Mouse (Mus musculus) myocyte (in vitro differentiated cells): ENCODE measurements around the gene B4galt1. TPM values are rescaled to one million over a fixed set of nuclear protein-coding genes. Genes with fewer than 3 reads are reported as not detected.

Experiments used
- H3K27me3 ChIP-seq: one replicate; pipeline ENCODE4 v1.6.1; 2011; ENCODE audit not compliant: control insufficient read depth, insufficient read depth, insufficient read length
- H3K36me3 ChIP-seq: one replicate; pipeline ENCODE4 v1.6.1; 2011; ENCODE audit not compliant: control insufficient read depth, insufficient read depth
- H3K4me2 ChIP-seq: one replicate; pipeline ENCODE4 v1.6.1; 2011; ENCODE audit warnings: low read depth, control low read depth
- H3K4me3 ChIP-seq: one replicate; pipeline ENCODE4 v1.5.1; 2011; ENCODE audit warnings: mild to moderate bottlenecking, control low read depth, moderate library complexity
- H3K79me2 ChIP-seq: one replicate; pipeline ENCODE4 v1.6.1; 2011; ENCODE audit not compliant: control insufficient read depth, insufficient read depth
- H3ac ChIP-seq: one replicate; pipeline ENCODE4 v1.6.1; 2011; ENCODE audit not compliant: control insufficient read depth, insufficient read length
- CEBPB ChIP-seq: IDR thresholded peaks from 2 replicates; pipeline ENCODE4 v1.6.1; 2011; ENCODE audit warnings: mild to moderate bottlenecking, moderate library complexity; ENCODE audit not compliant: poor library complexity, insufficient read depth, severe bottlenecking
- E2F4 ChIP-seq: IDR thresholded peaks from one replicate; pipeline ENCODE4 v1.6.1; 2011; ENCODE audit warnings: mild to moderate bottlenecking, control low read depth, moderate library complexity; ENCODE audit not compliant: insufficient read depth
- MAX ChIP-seq: IDR thresholded peaks from one replicate; pipeline ENCODE4 v1.6.1; 2011; ENCODE audit warnings: low read depth, mild to moderate bottlenecking, control low read depth
- MYOD1 ChIP-seq, 3 experiments: IDR thresholded peaks; one replicate each; pipeline ENCODE4 v1.6.1; 2011; ENCODE audit warnings: control low read depth in 2 of 3, low read depth in 2 of 3, mild to moderate bottlenecking in 2 of 3, moderate library complexity in 1 of 3; ENCODE audit not compliant: insufficient read length in 2 of 3, control insufficient read depth in 1 of 3
- MYOG ChIP-seq, 3 experiments: IDR thresholded peaks; one replicate each; pipeline ENCODE4 v1.6.1; 2011; ENCODE audit warnings: control low read depth in 2 of 3, low read depth in 2 of 3, mild to moderate bottlenecking in 2 of 3; ENCODE audit not compliant: insufficient read length in 2 of 3, control insufficient read depth in 1 of 3, insufficient read depth in 1 of 3
- POLR2A ChIP-seq: IDR thresholded peaks from one replicate; pipeline ENCODE4 v1.6.1; 2011; ENCODE audit warnings: low read depth, mild to moderate bottlenecking, control low read depth, moderate library complexity; ENCODE audit not compliant: insufficient read length
- POLR2AphosphoS2 ChIP-seq: IDR thresholded peaks from one replicate; pipeline ENCODE4 v1.6.1; 2011; ENCODE audit warnings: low read depth, control low read depth; ENCODE audit not compliant: insufficient read length
- REST ChIP-seq: IDR thresholded peaks from one replicate; pipeline ENCODE4 v1.6.1; 2011; ENCODE audit warnings: mild to moderate bottlenecking, control low read depth, moderate library complexity; ENCODE audit not compliant: insufficient read depth, insufficient read length
- SRF ChIP-seq: IDR thresholded peaks from one replicate; pipeline ENCODE4 v1.6.1; 2011; ENCODE audit warnings: low read depth; ENCODE audit not compliant: control insufficient read depth, insufficient read length
- TCF12 ChIP-seq: IDR thresholded peaks from one replicate; pipeline ENCODE4 v1.6.1; 2011; ENCODE audit warnings: mild to moderate bottlenecking, control low read depth; ENCODE audit not compliant: poor library complexity, insufficient read depth, severe bottlenecking
- TCF3 ChIP-seq: IDR thresholded peaks from one replicate; pipeline ENCODE4 v1.6.1; 2011; ENCODE audit warnings: low read depth, control low read depth; ENCODE audit not compliant: insufficient read length
- USF1 ChIP-seq: IDR thresholded peaks from one replicate; pipeline ENCODE4 v1.6.1; 2011; ENCODE audit warnings: low read depth, mild to moderate bottlenecking, control low read depth, moderate library complexity
- polyA plus RNA-seq: library from polyadenylated mRNA; unstranded; fragments of >200 nt; fragmentation: generic; extraction: Trizol; gene quantifications from one replicate; pipeline ENCODE4 v1.2.1, GENCODE M21; 2012; ENCODE audit warnings: missing spikeins

Gene B4galt1
- polyA plus RNA-seq, 1 experiment: 37.7 TPM

DNA sequence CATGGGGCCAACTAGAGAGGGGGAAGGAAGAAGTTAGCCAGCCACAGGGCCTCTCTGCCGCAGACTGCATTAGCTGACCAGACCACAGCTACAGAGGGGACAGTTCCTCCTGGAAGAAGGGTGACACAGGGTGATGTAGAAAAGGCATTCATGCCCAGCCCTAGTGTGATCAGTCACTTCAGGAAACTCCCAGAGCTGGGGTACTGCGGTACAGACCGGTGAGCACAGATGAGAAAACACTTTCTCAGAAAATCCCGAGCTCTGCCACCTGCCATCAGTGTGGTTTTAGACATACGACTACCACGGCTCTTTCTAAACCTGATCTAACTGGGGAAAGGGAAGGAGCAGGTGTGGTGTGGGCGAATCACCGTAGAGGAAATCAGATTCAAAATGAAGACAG is 30.1 kb downstream of the B4galt1 start:
- Histone ChIP-seq H3K79me2 (peaks cover 52% of the 10 kb centered on the region), H3ac (no peak overlapping the region), H3K4me2 (no peak overlapping the region), H3K4me3 (no peak overlapping the region), H3K36me3 (peaks cover 13% of the 10 kb centered on the region), H3K27me3 (no peaks in the 10 kb centered on the region)
- TF ChIP-seq SRF: no peak
- TF ChIP-seq REST: no peak
- no peak for TF ChIP-seq TCF3
- TF ChIP-seq MYOG (IDR thresholded peaks at IDR 0.05; ENCODE audit: control insufficient read depth in 1 of 3, insufficient read depth in 1 of 3, insufficient read length in 2 of 3, low read depth in 2 of 3): peak in 1 of 3 experiments; percentile 19
- peak in 2 of 3 experiments; percentile 23 to 40 for TF ChIP-seq MYOD1 (IDR thresholded peaks at IDR 0.05; ENCODE audit: control insufficient read depth in 1 of 3, insufficient read length in 2 of 3, low read depth in 2 of 3)
- TF ChIP-seq E2F4: no peak
- TF ChIP-seq POLR2AphosphoS2: no peak
- TF ChIP-seq MAX: no peak

DNA sequence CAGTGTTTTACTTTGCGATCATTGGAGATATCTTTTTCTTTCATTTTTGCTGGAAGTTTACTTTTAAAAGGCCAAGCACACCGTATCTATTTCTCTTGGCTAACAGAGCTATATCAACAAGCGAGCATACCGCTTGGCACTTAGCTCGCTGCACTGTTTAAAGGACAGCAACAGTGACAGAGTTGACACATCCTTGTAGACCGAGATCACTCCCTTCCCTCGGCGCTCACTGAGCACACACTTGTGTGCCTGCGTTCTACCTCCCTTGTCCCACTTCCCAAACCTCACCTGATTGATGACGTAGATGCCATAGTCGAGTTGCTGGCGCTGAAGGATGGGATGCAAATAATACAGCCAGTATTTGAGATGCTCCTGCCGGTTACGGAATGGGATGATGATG is 30.7 kb downstream of the B4galt1 start:
- no peaks in the 10 kb centered on the region for H3K27me3 ChIP-seq
- peaks cover 52% of the 10 kb centered on the region for H3K79me2 ChIP-seq
- no peak overlapping the region for H3K4me3 ChIP-seq
- peaks cover 13% of the 10 kb centered on the region for H3K36me3 ChIP-seq
- H3K4me2 ChIP-seq: no peak overlapping the region
- TF ChIP-seq CEBPB: no peak
- TF ChIP-seq MYOG (IDR thresholded peaks at IDR 0.05; ENCODE audit: control insufficient read depth in 1 of 3, insufficient read depth in 1 of 3, insufficient read length in 2 of 3, low read depth in 2 of 3): no peak
- H3ac ChIP-seq: no peak overlapping the region

DNA sequence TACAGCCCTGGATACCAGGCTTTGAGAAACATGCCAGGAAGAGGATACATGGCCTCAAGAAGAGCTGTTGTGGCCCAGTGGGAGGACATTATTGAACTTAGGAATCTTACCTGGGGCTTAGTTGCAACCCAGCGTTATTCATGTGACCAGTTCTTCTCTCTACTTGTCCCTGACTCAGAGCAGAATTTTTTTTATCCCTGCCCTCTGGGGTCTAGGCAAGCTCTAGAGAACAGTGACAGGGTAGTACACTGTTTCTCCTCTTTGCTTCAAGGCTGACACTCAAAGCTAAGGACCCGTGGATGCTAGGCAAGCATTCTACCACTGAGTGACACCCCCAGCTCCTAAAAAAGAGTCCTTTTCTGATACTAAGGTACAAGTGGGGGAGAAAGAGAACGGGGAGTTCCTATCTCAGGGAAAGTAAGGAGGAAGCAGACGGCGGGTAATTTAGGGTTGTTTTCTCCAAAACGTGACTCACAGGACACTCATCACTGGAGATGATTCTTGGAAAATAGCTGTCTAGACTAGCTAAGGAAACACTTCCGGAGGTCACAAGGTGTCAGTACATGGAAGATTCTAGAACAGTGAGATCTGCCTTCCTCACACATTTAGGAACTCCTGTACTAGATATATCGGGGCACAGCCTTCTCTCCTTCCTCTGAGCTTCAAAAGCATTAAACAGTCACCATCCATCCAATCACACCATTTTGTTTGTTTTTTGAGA is 32.3 kb downstream of the B4galt1 start:
- H3K4me3 ChIP-seq: no peak overlapping the region
- H3K79me2 ChIP-seq: peaks cover 45% of the 10 kb centered on the region
- TF ChIP-seq MYOD1 (IDR thresholded peaks at IDR 0.05; ENCODE audit: control insufficient read depth in 1 of 3, insufficient read length in 2 of 3, low read depth in 2 of 3) (no peak), TCF12 (no peak), CEBPB (no peak), TCF3 (no peak), POLR2A (no peak), POLR2AphosphoS2 (no peak), USF1 (no peak), REST (no peak), SRF (no peak), MAX (no peak), E2F4 (no peak), MYOG (IDR thresholded peaks at IDR 0.05; ENCODE audit: control insufficient read depth in 1 of 3, insufficient read depth in 1 of 3, insufficient read length in 2 of 3, low read depth in 2 of 3) (no peak)
- peak overlapping the region; percentile 28 for H3K4me2 ChIP-seq
- H3K27me3 ChIP-seq: no peaks in the 10 kb centered on the region
- peaks cover 13% of the 10 kb centered on the region for H3K36me3 ChIP-seq
- H3ac ChIP-seq: no peak overlapping the region

DNA sequence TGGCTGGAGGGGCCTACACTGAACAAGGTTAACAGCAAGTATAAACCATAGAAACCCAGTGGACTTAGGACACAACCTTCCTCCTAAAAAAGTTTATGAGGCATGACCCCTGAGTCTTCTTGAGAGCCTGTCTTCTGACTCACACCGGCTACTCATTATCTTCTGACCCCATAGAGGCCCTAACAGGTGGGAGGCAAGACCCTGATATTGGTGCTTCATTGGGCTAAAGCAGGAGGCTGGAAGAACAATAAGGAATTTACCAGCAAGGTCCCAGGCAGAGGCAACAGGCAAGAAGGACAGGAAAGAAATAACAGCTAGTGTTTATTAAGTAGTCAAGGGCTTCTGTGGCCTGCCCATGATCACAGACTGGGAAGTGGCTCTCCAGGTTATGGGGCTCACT is 32.9 kb downstream of the B4galt1 start:
- no peak overlapping the region for H3ac ChIP-seq
- peak overlapping the region; percentile 28 for H3K4me2 ChIP-seq
- TF ChIP-seq MYOD1 (IDR thresholded peaks at IDR 0.05; ENCODE audit: control insufficient read depth in 1 of 3, insufficient read length in 2 of 3, low read depth in 2 of 3) (peak in 1 of 3 experiments; percentile 42), E2F4 (no peak), TCF12 (no peak), POLR2AphosphoS2 (no peak), SRF (no peak)
- H3K36me3 ChIP-seq: peaks cover 13% of the 10 kb centered on the region
- H3K79me2 ChIP-seq: peaks cover 39% of the 10 kb centered on the region
- H3K27me3 ChIP-seq: no peaks in the 10 kb centered on the region
- H3K4me3 ChIP-seq: no peak overlapping the region

DNA sequence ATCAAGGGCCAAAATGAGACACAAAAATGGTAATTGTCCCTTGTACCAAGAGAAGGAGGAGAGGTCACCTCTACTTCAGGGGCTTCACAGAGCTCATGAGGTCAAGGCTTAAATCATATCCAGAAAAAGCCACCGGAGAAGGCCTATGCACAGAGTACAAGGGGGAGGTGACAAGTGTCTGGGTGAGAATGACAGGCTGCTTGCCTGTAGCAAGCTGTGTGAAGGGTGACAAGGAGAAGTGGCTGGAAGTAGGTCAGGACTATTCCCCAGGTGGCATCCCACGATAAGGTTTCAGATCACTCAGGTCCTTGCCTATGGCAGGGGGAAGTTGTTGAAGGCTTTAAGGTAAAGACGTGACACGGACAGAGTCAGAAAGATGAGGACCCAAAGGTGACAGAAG is 33.8 kb downstream of the B4galt1 start:
- Histone ChIP-seq H3K27me3 (no peaks in the 10 kb centered on the region), H3K4me3 (no peak overlapping the region), H3K36me3 (peaks cover 4% of the 10 kb centered on the region), H3K4me2 (no peak overlapping the region), H3K79me2 (peaks cover 31% of the 10 kb centered on the region), H3ac (no peak overlapping the region)
- TF ChIP-seq E2F4 (no peak), MYOG (IDR thresholded peaks at IDR 0.05; ENCODE audit: control insufficient read depth in 1 of 3, insufficient read depth in 1 of 3, insufficient read length in 2 of 3, low read depth in 2 of 3) (no peak), POLR2AphosphoS2 (no peak), MAX (no peak), SRF (no peak), CEBPB (no peak), MYOD1 (IDR thresholded peaks at IDR 0.05; ENCODE audit: control insufficient read depth in 1 of 3, insufficient read length in 2 of 3, low read depth in 2 of 3) (no peak), TCF12 (no peak), USF1 (no peak), POLR2A (no peak), REST (no peak), TCF3 (no peak)
